Mouse (Mus musculus): ENCODE measurements around the gene Tnfrsf11a.

DNA sequence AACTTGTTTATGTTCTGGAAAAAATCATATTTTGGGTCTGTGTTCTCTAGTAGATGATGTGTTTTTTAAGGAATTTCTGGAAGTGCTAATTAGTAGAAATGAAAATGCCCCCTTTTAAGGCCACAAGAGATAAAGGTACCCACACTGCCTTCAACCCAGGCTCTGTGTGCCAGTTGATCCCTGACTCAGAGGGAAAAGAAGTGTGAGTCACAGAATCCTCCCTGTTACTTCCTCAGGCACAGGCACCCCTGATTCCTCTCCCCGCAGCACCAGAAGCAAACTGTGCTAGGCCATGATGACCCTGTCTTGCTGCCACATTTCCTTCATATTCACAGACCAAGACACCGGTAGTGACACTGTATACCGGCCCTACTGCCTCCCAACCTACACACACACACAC, 9.6 kb downstream of the Tnfrsf11a start:
- TF ChIP-seq CTCF (IDR thresholded peaks at IDR 0.05; ENCODE audit: insufficient read depth, low read length) (no peak), POLR2A (IDR thresholded peaks at IDR 0.05; ENCODE audit: borderline replicate concordance, extremely low read depth, low read depth, low read length) (no peak)
